Mouse (Mus musculus) thymus, adult 2 months (tissue): ENCODE data around the gene Rreb1. TPM values are rescaled to one million over a fixed set of nuclear protein-coding genes. Genes with fewer than 3 reads are reported as not detected.
A peak's percentile ranks its signal among the peaks of the same experiment; 100 is the strongest.

Experiments
- DNase-seq: peaks from one replicate; pipeline ENCODE4 v3.0.0; 2021
- H3K27ac ChIP-seq: fragments of 200-500 bp; 2 replicates; pipeline ENCODE4 v1.5.1; 2012; ENCODE audit warnings: low read length, control low read depth; ENCODE audit not compliant: control insufficient read depth, insufficient read depth
- H3K27me3 ChIP-seq: fragments of 200-500 bp; 2 replicates; pipeline ENCODE4 v1.6.1; 2012; ENCODE audit warnings: mild to moderate bottlenecking, low read length, moderate library complexity, mixed read lengths; ENCODE audit not compliant: control insufficient read depth, insufficient read depth
- H3K36me3 ChIP-seq: fragments of 200-500 bp; 2 replicates; pipeline ENCODE4 v1.6.1; 2012; ENCODE audit warnings: mild to moderate bottlenecking, low read length, moderate library complexity; ENCODE audit not compliant: control insufficient read depth, insufficient read depth
- H3K4me1 ChIP-seq: fragments of 200-500 bp; replicated peaks from 2 replicates; pipeline ENCODE4 v1.6.1; 2012; ENCODE audit warnings: low read length; ENCODE audit not compliant: control insufficient read depth, insufficient read depth
- H3K4me3 ChIP-seq: fragments of 200-500 bp; 2 replicates; pipeline ENCODE4 v1.5.1; 2012; ENCODE audit warnings: mild to moderate bottlenecking, low read length, control low read depth, moderate library complexity; ENCODE audit not compliant: control insufficient read depth, insufficient read depth
- CTCF ChIP-seq: fragments of 200-500 bp; IDR thresholded peaks from 2 replicates; pipeline ENCODE4 v1.5.1; 2012; ENCODE audit warnings: mild to moderate bottlenecking, control low read depth, low read length, moderate library complexity, borderline replicate concordance; ENCODE audit not compliant: control insufficient read depth, poor library complexity, insufficient read depth; ENCODE audit errors: extremely low read depth
- POLR2A ChIP-seq: fragments of 200-500 bp; IDR thresholded peaks from 2 replicates; pipeline ENCODE4 v1.6.1; 2012; ENCODE audit warnings: mild to moderate bottlenecking, low read length, control low read depth, moderate library complexity; ENCODE audit not compliant: control insufficient read depth, poor library complexity, insufficient read depth; ENCODE audit errors: extremely low read depth
- WGBS: fragments of 180-500 bp; shearing (Covaris S2); methylation state at CpG from one replicate; pipeline ENCODE4 v1.1.7; 2018; 5-methylcytosine and 5-hydroxymethylcytosine counted together
- polyA plus RNA-seq: library from polyadenylated mRNA; depleted of rRNA; stranded (reverse); fragments of >200 nt; gene quantifications from 2 replicates; pipeline ENCODE4 v1.2.3, GENCODE M21; 2012

The Rreb1 gene
- polyA plus RNA-seq, 1 experiment: 37.5 TPM

DNA sequence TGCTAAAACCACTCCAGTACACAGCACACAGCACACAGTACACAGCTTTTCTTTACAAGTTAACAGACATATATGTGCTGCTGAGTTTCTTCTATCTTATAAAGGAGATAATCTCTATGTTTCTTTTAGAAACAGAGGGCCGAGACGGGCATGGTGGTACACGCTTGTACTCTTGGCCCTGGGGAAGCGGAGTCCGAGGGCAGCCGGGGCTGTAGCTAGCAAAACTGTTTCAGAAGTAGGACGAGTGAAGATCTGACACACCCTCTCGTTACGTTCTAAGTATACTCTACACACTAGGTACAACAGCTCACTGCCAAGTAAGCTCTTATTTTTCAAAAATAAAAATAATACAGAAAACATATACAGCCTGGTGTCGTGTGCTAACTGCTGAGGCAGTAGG, 202.1 kb downstream of the Rreb1 start:
- whole genome bisulfite sequencing: 98% methylated on average over 10 of the region's 10 CpGs
- Histone ChIP-seq H3K4me1 (no peaks in the 10 kb centered on the region), H3K36me3 (peaks cover 81% of the 10 kb centered on the region), H3K4me3 (no peak overlapping the region), H3K27me3 (no peaks in the 10 kb centered on the region), H3K27ac (no peak overlapping the region)
- TF ChIP-seq POLR2A (no peak), CTCF (no peak)
- no peak for DNase-seq

DNA sequence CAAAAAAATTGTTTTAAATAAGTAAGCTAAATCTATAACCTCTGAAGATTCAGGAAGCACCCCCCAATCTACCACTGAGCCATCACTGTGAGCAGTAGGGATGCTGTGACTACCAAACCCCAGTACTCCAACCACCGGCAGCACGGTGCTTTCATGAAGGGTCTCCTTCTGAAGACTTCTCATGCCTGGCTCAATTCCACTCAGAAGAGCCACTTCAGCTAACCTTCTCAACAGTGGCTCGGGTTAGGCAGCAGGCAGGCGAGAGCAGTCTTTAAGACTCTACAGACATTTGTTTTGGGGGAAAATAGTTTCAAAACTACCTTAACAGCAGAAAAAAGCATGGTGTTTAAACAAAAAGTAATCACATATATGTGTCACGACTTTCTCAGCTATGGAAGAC, 202.9 kb downstream of the Rreb1 start:
- Histone ChIP-seq H3K27ac (no peak overlapping the region), H3K27me3 (no peaks in the 10 kb centered on the region), H3K4me3 (no peak overlapping the region), H3K4me1 (no peaks in the 10 kb centered on the region), H3K36me3 (peaks cover 85% of the 10 kb centered on the region)
- no peak for TF ChIP-seq POLR2A
- TF ChIP-seq CTCF: no peak
- WGBS: 93% methylated on average over 5 of the region's 5 CpGs
- no peak for DNase-seq

DNA sequence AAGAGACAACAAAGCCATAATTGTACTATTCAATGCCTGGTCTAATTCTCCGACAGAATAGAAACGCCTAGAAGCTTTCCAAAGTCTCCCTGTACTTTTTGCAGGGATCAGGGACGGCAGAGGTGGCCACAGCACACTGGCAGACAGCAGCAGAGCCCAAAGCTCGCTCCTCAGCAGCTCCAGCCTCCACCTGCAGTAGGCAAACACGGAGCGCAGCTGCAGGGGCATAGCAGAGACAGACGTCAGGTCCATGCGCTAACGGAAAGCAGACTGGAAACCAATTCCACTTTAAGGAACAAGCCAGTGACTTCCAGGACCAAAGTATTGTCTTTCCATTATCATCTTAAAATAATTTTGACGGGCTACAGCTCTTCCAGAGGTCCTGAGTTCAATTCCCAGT, 208.0 kb downstream of the Rreb1 start:
- no peaks in the 10 kb centered on the region for H3K27me3 ChIP-seq
- DNase-seq: no peak
- H3K4me3 ChIP-seq: no peak overlapping the region
- no peak overlapping the region for H3K27ac ChIP-seq
- H3K36me3 ChIP-seq: peaks cover 79% of the 10 kb centered on the region
- 96% methylated on average over 10 of the region's 10 CpGs for WGBS
- no peaks in the 10 kb centered on the region for H3K4me1 ChIP-seq
- TF ChIP-seq POLR2A: no peak
- TF ChIP-seq CTCF: no peak

DNA sequence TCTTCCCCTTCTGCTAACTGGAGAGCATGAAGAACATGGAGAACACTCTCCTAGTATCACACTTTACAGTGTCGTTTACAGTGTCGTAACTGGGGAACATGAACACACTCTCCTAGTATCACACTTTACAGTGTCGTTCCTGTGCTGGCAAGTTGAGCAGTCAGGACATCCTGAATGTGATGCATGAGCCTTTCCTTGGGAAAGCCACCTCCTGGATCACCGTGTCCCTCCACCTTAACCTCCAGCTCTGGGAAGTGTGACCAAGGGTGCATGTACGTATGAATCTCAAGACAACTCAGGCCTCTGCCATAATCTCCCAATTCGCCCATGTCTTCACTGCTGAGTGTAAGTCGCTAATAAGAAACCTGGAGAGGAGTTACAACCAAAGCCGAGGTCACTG, 211.5 kb downstream of the Rreb1 start:
- 95% methylated on average over 8 of the region's 8 CpGs for WGBS
- no peak for TF ChIP-seq CTCF
- TF ChIP-seq POLR2A: no peak
- H3K27ac ChIP-seq: no peak overlapping the region
- DNase-seq: no peak
- no peak overlapping the region for H3K4me3 ChIP-seq
- no peaks in the 10 kb centered on the region for H3K27me3 ChIP-seq
- peaks cover 44% of the 10 kb centered on the region for H3K36me3 ChIP-seq
- peaks cover 3% of the 10 kb centered on the region for H3K4me1 ChIP-seq

DNA sequence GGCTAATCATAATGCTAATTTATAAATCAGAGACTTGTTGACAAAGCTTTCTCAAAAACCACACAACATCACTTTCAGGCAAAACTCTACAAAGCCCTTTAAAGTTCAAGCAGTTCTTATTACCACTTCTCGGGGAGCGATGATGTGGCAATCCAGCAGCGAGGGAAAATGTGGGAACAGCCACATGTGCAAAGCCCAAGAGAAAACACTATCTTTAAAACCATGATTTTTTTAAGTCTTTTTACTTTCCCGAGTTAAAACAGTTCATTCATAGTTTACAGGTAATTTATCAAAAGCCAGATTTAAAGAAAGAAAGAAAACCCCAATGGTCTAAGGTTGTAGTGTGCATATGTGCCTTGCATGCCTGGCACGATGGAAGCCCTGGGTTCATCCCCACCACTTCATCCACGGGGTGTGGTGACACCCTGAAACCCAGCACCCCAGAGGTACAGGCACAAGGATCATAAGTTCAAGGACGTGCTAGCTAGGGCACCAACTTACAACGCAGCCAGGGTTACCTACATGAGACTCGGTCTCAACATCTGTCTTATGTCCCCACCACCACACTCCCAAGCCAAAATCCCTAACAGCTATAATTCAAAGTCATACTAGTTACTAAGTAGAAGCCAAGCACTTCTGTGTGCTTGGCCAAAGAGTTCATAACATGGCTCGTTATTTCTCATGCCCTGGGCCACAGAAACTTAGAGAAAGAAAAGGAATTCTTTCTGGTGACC, 214.6 kb downstream of the Rreb1 start:
- Histone ChIP-seq H3K27ac (no peak overlapping the region), H3K36me3 (peaks cover 20% of the 10 kb centered on the region), H3K27me3 (no peaks in the 10 kb centered on the region), H3K4me1 (peaks cover 3% of the 10 kb centered on the region), H3K4me3 (no peak overlapping the region)
- no peak for DNase-seq
- 12% methylated on average over 10 of the region's 10 CpGs for WGBS
- TF ChIP-seq CTCF: no peak
- TF ChIP-seq POLR2A: no peak

DNA sequence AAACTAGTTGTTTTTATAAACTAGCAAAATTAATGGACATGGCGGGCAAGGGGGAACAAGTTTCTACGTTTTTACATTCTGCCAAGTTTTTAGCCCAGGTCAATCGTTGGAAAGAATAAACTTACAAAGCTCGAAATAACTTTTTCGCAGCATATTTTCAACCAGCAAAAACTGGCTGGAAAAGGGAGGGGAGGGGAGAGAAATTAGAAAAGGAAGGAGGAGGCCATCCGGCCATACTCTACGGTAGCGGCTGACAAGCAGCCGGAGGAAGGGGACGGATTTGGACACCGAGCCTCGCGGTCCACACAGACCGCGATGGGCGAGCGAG, 215.1 kb downstream of the Rreb1 start:
- no peak for DNase-seq
- Histone ChIP-seq H3K27ac (no peak overlapping the region), H3K36me3 (peaks cover 16% of the 10 kb centered on the region), H3K4me3 (peak overlapping the region; percentile 80), H3K27me3 (no peaks in the 10 kb centered on the region), H3K4me1 (peaks cover 3% of the 10 kb centered on the region)
- TF ChIP-seq CTCF (no peak), POLR2A (no peak)
- under 1% methylated on average over 17 of the region's 17 CpGs for WGBS

DNA sequence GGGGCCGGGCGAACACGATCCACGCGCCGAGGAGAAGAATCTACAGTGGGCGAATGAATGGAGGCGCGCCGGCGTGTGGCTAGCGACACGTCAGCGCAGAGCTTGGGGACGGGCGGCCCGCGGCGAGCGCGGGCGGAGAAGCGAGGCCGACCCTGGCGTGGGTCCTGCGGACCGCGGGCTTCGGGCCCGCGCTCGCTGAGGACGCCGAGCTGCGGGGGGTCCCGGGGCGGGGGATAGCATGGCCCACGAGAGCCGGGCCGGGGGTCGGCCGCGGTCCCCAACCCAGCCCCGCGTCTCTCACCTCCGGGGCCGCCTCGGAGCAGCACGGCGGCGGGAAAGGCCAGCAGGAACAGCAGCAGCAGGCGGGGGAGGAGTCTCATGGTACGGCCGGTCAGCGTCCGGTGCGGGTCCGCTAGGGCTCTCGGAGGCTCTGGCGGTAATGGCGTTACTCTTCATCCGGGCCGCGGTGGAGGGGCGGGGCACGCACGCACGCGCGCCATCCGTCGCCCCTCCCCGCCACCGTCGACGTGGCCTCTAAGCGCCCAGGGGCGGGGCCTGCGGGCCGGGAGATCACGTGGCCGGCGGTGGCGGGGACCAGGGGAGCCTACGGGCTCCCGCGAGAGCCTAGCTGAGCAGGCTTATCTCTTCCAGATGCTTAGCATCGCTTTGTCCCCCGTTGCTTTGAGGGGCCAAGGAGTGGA, 215.7 kb downstream of the Rreb1 start, which contains the start of gene Ssr1:
TSS of gene Ssr1 (minus strand) at position 514 of the 701 bp plus-strand sequence.
- peaks cover 10% of the 10 kb centered on the region for H3K36me3 ChIP-seq
- no peak within 1 kb of the TSS for H3K27ac ChIP-seq
- no peaks in the 10 kb centered on the region for H3K27me3 ChIP-seq
- H3K4me1 ChIP-seq: peaks cover 3% of the 10 kb centered on the region
- H3K4me3 ChIP-seq: peak within 1 kb of the TSS; percentile 80
- peak; percentile 97 for DNase-seq
- TF ChIP-seq CTCF (peak; percentile 45; the same call in 1 of the 2 replicates), POLR2A (peak; percentile 66)
- under 1% methylated on average over 86 of the region's 89 CpGs for WGBS
